In genomic region chr10:75316908-75317761, GRCm38 (mm10) we compare ENCODE assay signal across 8 mouse cellular contexts. TPM values are rescaled to one million over a fixed set of nuclear protein-coding genes. Genes with fewer than 3 reads are reported as not detected.
DNase-seq lines count a peak whose midpoint lies in the region; ATAC-seq and TF ChIP-seq lines count a peak whose summit lies in the region.

No protein-coding gene starts in this region.

- H3K27me3 ChIP-seq in E14TG2a.4 (ENCODE audit: insufficient read depth, low read length): peaks cover 65% of the 10 kb centered on the region
- peaks cover 14% of the 10 kb centered on the region for H3K27me3 ChIP-seq in forebrain, embryonic 11.5 days (ENCODE audit: control insufficient read depth, insufficient read depth, low read length)

- H3K4me1 ChIP-seq in E14TG2a.4 (replicated peaks; ENCODE audit: low read depth, low read length): peaks cover 20% of the 10 kb centered on the region
- H3K4me1 ChIP-seq in forebrain, embryonic 11.5 days (replicated peaks; ENCODE audit: control insufficient read depth, insufficient read depth, low read length): peaks cover 3% of the 10 kb centered on the region; the same call in 1 of the 2 replicates

- DNase-seq in adrenal gland, postnatal 14 days: peak; percentile 79
- peak; percentile 87 for DNase-seq in forebrain, embryonic 11.5 days (ENCODE audit: low spot score)
- DNase-seq in heart, postnatal 14 days: peak; percentile 88 to 91
- peak; percentile 38 to 56 for DNase-seq in layer of hippocampus, postnatal 36 days
- peak; percentile 42 for DNase-seq in right cerebral cortex, postnatal 25 days
- DNase-seq in yolk sac, embryonic 10.5 days (ENCODE audit: low spot score): peak; percentile 64

- H3K27ac ChIP-seq in forebrain, embryonic 11.5 days (ENCODE audit: low read depth, low read length): no peak overlapping the region

- peaks cover 5% of the 10 kb centered on the region; the same call in 1 of the 2 replicates for H3K9me3 ChIP-seq in E14TG2a.4 (ENCODE audit: low read length)
- H3K9me3 ChIP-seq in forebrain, embryonic 11.5 days (ENCODE audit: control insufficient read depth, low read length): no peaks in the 10 kb centered on the region

- ATAC-seq in forebrain, embryonic 11.5 days (replicated peaks; ENCODE audit: low FRiP score): peak; percentile 68
- ATAC-seq in megakaryocyte progenitor cell, adult 5-6 weeks (replicated peaks; ENCODE audit: poor library complexity): peak; percentile 56

- H3K4me2 ChIP-seq in forebrain, embryonic 11.5 days (ENCODE audit: low read depth, low read length, severe bottlenecking): peak overlapping the region; percentile 53

- peaks cover 8% of the 10 kb centered on the region for H3K36me3 ChIP-seq in E14TG2a.4 (ENCODE audit: insufficient read depth, low read length)
- no peaks in the 10 kb centered on the region for H3K36me3 ChIP-seq in forebrain, embryonic 11.5 days (ENCODE audit: control insufficient read depth, insufficient read depth, low read length)

- 1% methylated on average over 81 of the region's 81 CpGs for WGBS in forebrain, embryonic 11.5 days

- no peak for TF ChIP-seq CTCF in E14TG2a.4 (conservative IDR thresholded peaks at IDR 0.05; ENCODE audit: low read length)

- intact Hi-C loops in heart, postnatal 14 days (cut with DNase I): loop anchor here (1.0 to 5.0 kb wide), 5 partner anchors 40 to 170 kb away; no protein-coding TSS in a partner anchor

- H3K9ac ChIP-seq in forebrain, embryonic 11.5 days (ENCODE audit: low read length): peak overlapping the region; percentile 48

- H3K4me3 ChIP-seq in E14TG2a.4 (replicated peaks; ENCODE audit: low read length): peak overlapping the region; percentile 84
- peak overlapping the region; percentile 39 for H3K4me3 ChIP-seq in forebrain, embryonic 11.5 days (ENCODE audit: low read depth, low read length)

RNA-seq across cellular contexts. Expression of gene Adora2a, which starts 0.5 kb away (rescaled TPM):
- 6.9 and 10.6 TPM in 2 replicates for total RNA-seq in adrenal gland, postnatal 14 days (2021)
- 2.5 and 4.2 TPM in 2 replicates for polyA plus RNA-seq in forebrain, embryonic 11.5 days (2014; fragmentation: Nextera tagmentation; extraction: Ambion mirVana)
- total RNA-seq in heart, postnatal 14 days (2021): 10 to 100 TPM; 13.2 to 15.2 TPM
- 1 to 10 TPM; 3.1 to 3.2 TPM for total RNA-seq in layer of hippocampus, postnatal 36 days (2021)
- 0.91 and 0.93 TPM in 2 replicates for total RNA-seq in megakaryocyte progenitor cell, adult 5-6 weeks (2015)
- total RNA-seq in megakaryocyte progenitor cell, adult 5-6 weeks (2017): 0.54 and 0.88 TPM in 2 replicates
